Mouse (Mus musculus): Measurements from ENCODE around the gene Rps10. TPM values are rescaled to one million over a fixed set of nuclear protein-coding genes. Genes with fewer than 3 reads are reported as not detected.

The Rps10 gene
- polyA plus RNA-seq (2014; fragmentation: Illumina TruSeq; extraction: RNeasy Lipid Tissue Mini Kit (QIAGEN cat#74804); ENCODE audit: low replicate concordance), result 11.7 TPM

DNA sequence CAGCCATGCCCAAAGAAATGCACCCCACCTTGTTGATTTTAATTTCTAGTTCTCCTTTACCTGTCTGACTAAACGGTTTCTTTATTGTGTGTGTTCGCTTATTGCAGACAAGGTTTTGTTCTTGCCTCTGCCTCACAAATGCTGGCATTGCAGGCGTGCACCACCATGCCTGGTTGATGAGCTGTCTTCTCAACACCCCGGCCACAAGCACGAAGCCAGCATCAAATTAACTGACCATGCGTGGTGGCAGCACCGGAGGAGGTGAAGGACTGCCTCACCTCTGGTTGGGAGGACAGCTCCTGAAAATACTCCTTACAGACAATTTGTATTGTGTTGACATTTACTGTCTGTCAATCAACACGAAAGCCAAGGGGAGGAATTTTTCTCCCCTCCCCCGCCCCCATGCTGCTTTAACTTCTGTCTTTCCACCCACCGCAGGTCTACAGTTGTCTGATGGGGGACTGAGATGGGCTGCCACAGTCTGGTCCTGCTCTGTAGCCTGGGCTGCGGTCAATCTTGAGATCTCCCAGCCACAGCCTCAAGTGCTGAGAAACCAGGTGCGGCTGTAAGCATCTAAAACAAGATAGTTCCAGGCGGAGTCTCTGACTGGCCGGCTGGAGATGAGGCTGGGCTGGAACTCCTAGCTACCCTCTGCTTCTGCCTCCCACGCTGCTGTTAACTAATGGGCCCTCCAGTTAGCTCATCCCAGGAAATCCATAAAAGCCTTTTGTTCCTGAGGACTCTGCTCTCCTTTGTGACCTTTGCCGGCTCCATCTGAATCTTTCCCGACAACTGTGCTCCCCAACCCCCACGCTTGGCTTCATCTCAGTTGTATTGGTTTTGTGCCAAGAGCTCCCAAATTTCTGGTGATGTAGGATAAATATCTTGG lies at the start of gene Rps10:
TSS of gene Rps10 (minus strand) at position 538 of the 889 bp plus-strand sequence.

DNA sequence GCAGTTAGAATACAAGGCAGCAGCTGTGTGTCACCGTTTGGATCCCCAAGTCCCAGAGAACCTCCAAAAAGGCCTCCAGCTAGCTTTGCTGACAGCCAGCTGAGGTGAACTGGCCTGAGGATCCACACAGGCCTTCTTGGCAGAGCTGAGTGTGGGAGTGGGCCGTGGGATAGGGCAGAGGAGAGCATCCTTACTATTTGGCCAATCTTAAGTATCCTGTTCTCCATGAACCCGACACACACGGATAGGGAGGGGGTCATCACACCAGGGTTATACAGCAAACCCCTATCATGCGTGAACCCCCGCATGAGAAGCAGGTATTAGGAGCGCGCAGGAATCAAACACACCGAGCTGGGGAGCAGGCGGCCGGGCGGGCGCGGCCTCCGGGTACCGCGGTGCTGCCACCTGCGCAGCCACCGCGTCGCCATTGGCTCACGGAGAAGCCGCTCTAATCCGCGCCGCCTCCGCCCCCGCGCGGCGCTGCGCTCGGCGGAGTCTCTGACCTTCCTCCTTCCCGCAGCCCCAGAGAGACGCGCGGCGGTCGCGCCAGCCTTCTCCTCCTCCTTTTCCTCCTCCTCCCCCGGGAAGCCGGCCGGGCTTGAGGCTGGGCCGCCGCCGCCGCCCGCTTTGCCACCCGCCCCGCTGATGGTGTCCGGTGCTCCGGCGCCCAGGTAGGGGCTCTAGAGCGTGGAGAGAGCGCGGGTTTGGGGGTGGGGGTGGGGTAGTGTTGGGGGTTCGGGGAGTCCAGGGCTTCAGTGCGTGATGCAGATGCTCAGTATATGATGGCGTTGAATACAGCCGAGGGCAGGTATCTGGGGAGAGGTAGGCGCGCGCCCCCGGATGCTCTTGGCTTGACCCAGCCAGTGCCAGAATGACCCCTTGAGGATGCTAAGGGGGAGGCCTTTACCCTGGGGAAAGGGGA lies 18.9 kb upstream of the Rps10 start, which contains the start of gene Pacsin1:
TSS of gene Pacsin1 (plus strand) at position 421 of the 922 bp plus-strand sequence.

DNA sequence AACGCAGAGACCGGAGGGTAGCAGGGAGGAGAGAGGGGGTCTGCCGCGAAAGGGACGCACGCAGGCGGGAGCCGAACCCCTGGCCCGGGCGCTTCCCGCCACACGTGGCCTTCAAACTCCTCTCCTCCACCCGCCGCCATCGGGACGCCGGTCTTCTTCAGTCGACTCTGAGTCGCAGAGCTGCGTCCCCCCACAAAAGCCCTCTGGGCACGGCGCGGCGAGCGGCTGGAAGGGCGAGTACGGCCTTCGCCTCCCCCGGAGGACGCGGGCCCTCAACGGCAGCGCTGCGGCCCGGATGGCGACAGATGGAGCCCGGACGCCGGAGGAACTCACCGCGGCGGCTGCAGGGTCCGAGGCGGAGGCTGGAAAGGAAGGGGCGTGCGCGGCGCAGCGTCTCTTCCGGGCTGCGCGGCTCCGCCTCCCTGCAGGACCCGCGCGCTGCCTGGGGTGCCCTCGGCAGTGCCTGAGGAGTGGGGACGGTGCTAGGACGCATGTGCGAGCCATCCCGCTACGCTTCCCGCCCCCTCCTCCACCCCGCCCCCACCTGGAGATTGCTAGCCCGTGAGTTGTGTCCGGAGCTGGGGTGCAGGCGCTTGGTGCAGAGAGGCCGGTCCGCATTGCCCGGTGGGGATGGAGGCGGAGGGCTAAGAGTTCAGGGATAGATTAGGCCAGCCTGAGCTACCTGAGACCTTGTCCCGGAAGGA lies 1.4 kb downstream of the Rps10 start, which contains the start of gene RPS10-NUDT3:
TSS of gene RPS10-NUDT3 (minus strand) at position 352 of the 704 bp plus-strand sequence.

DNA sequence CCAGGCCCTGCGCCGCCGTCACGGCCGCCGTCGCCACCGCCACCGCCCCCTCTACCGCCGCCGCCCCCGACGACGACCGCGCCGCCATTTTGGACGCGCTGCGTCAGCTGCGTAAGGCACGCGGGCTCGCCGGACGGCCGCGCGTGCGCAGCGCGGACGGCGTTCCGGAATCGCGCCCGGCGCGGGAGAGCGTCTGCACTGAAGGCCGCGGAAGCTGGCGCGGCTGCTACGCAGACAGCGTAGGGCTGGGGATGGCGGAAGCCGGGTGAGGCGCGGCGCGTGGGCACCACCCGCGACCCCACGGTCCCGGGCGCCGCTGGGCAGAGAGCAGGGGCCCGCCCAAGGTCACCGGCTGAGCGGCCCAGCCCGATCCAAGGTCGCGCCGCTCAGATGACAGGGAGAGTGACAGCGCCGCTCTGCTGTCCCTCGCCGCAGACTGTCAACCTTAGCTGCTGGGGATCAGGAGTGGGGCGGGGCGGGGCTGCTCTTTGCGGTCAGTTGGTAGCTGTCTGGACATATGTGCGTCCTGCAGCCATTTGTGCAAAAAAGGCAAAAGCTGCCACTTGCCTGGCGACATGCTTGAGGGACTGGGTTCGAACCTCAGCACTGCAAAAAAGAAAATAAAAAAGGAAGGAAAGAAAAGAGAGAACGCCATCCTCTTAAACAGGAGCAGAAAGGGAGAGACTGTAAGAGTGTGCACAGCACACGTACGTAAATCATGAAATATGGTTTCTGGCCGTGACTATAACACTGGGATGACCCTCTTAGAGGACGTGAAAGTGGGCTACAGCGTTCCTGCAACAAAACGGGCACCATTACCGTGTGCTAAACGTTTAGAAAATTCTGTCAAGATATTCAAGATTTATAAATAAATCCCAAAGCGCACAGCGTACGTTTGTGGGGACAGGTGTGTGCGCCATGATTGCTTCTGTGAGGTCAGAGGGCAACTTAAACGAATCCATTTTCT lies 12.8 kb downstream of the Rps10 start, which contains the start of gene Nudt3:
TSS of gene Nudt3 (minus strand) at position 136 of the 967 bp plus-strand sequence.

Other genes with a start within 250 kb of the Rps10 start
- not detected for gene Grm4, start 115.3 kb downstream of the Rps10 start, polyA plus RNA-seq (2014; fragmentation: Illumina TruSeq; extraction: RNeasy Lipid Tissue Mini Kit (QIAGEN cat#74804); ENCODE audit: low replicate concordance)
- 16.3 TPM for gene Hmga1, start 80.2 kb downstream of the Rps10 start, polyA plus RNA-seq (2014; fragmentation: Illumina TruSeq; extraction: RNeasy Lipid Tissue Mini Kit (QIAGEN cat#74804); ENCODE audit: low replicate concordance)
- not detected for gene AI413582, start 70.9 kb downstream of the Rps10 start, polyA plus RNA-seq (2014; fragmentation: Illumina TruSeq; extraction: RNeasy Lipid Tissue Mini Kit (QIAGEN cat#74804); ENCODE audit: low replicate concordance)
- gene Nudt3, start 13.2 kb downstream of the Rps10 start, polyA plus RNA-seq (2014; fragmentation: Illumina TruSeq; extraction: RNeasy Lipid Tissue Mini Kit (QIAGEN cat#74804); ENCODE audit: low replicate concordance), result 10.1 TPM
- gene RPS10-NUDT3, start 1.4 kb downstream of the Rps10 start, polyA plus RNA-seq (2014; fragmentation: Illumina TruSeq; extraction: RNeasy Lipid Tissue Mini Kit (QIAGEN cat#74804); ENCODE audit: low replicate concordance), result not detected
- not detected for gene Pacsin1, start 18.8 kb upstream of the Rps10 start, polyA plus RNA-seq (2014; fragmentation: Illumina TruSeq; extraction: RNeasy Lipid Tissue Mini Kit (QIAGEN cat#74804); ENCODE audit: low replicate concordance)
- gene Spdef, start 92.3 kb upstream of the Rps10 start, polyA plus RNA-seq (2014; fragmentation: Illumina TruSeq; extraction: RNeasy Lipid Tissue Mini Kit (QIAGEN cat#74804); ENCODE audit: low replicate concordance), result not detected
- gene D17Wsu92e, start 184.0 kb upstream of the Rps10 start, polyA plus RNA-seq (2014; fragmentation: Illumina TruSeq; extraction: RNeasy Lipid Tissue Mini Kit (QIAGEN cat#74804); ENCODE audit: low replicate concordance), result 45.7 TPM
- 35.8 TPM for gene Snrpc, start 201.5 kb upstream of the Rps10 start, polyA plus RNA-seq (2014; fragmentation: Illumina TruSeq; extraction: RNeasy Lipid Tissue Mini Kit (QIAGEN cat#74804); ENCODE audit: low replicate concordance)
- 0.82 TPM for gene Uhrf1bp1, start 219.8 kb upstream of the Rps10 start, polyA plus RNA-seq (2014; fragmentation: Illumina TruSeq; extraction: RNeasy Lipid Tissue Mini Kit (QIAGEN cat#74804); ENCODE audit: low replicate concordance)

All from small intestine, adult 10 weeks (tissue).